Mouse (Mus musculus) embryo, embryonic 9.5 days (tissue): Measurements from ENCODE around the gene Ipp.

ENCODE experiments used
- DNase-seq: peaks from one replicate; pipeline ENCODE4 v3.0.0-alpha.2; 2017; ENCODE audit errors: extremely low spot score

Ipp gene

GRCm38 (mm10) chr4:116507425-116508218 lies at the start of gene Ipp:
TSS of gene Ipp (plus strand) at chr4:116507549.
- DNase-seq, result peak; percentile 94

- DNase-seq, result no peak
These were observed 45.4 kb upstream of the Ipp start for GRCm38 (mm10) chr4:116461943-116462342.

- DNase-seq, result peak; percentile 69
These were observed 43.9 kb upstream of the Ipp start for GRCm38 (mm10) chr4:116463231-116464125.

- DNase-seq, result peak; percentile 81
These were observed 43.0 kb upstream of the Ipp start, which contains the start of gene Mast2 for GRCm38 (mm10) chr4:116464126-116464981. TSS of gene Mast2 (minus strand) at chr4:116464183.

- no peak for DNase-seq
These were observed 26.0 kb upstream of the Ipp start for GRCm38 (mm10) chr4:116481322-116481721.

GRCm38 (mm10) chr4:116483476-116483875 lies 23.9 kb upstream of the Ipp start:
- DNase-seq, result no peak

- DNase-seq, result no peak
These were observed 16.2 kb upstream of the Ipp start for GRCm38 (mm10) chr4:116491119-116491536.

- no peak for DNase-seq
These were observed 15.5 kb upstream of the Ipp start for GRCm38 (mm10) chr4:116491886-116492285.

GRCm38 (mm10) chr4:116492460-116492859 lies 14.9 kb upstream of the Ipp start:
- DNase-seq, result no peak

GRCm38 (mm10) chr4:116493646-116494045 lies 13.7 kb upstream of the Ipp start:
- no peak for DNase-seq

- no peak for DNase-seq
These were observed 7.4 kb upstream of the Ipp start for GRCm38 (mm10) chr4:116499978-116500377.

GRCm38 (mm10) chr4:116506886-116507424 lies 394 bp upstream of the Ipp start:
- peak; percentile 4 for DNase-seq

- DNase-seq, result no peak
These were observed 23.8 kb downstream of the Ipp start for GRCm38 (mm10) chr4:116531109-116531508.

- no peak for DNase-seq
These were observed 29.0 kb downstream of the Ipp start for GRCm38 (mm10) chr4:116536351-116536750.

- no peak for DNase-seq
These were observed 30.4 kb downstream of the Ipp start for GRCm38 (mm10) chr4:116537737-116538136.

- no peak for DNase-seq
These were observed 43.1 kb downstream of the Ipp start for GRCm38 (mm10) chr4:116550432-116550831.

GRCm38 (mm10) chr4:116553035-116553434 lies 45.7 kb downstream of the Ipp start:
- no peak for DNase-seq

GRCm38 (mm10) chr4:116555413-116556300 lies 48.3 kb downstream of the Ipp start, which contains the start of gene Tmem69:
TSS of gene Tmem69 (minus strand) at chr4:116555936.
- peak; percentile 87 for DNase-seq

- DNase-seq, result peak; percentile 92
These were observed 49.4 kb downstream of the Ipp start for GRCm38 (mm10) chr4:116556561-116557305.
